Mouse (Mus musculus) small intestine, adult 10 weeks (tissue): ENCODE data around the gene Haghl. TPM values are rescaled to one million over a fixed set of nuclear protein-coding genes. Genes with fewer than 3 reads are reported as not detected.

Source experiments
- polyA plus RNA-seq: library from polyadenylated mRNA; stranded (reverse); fragments of 350-450 nt; fragmentation: Illumina TruSeq; extraction: RNeasy Lipid Tissue Mini Kit (QIAGEN cat#74804); gene quantifications from one replicate; pipeline ENCODE4 v1.2.3, GENCODE M21; 2014; ENCODE audit warnings: low replicate concordance

The Haghl gene
- not detected for polyA plus RNA-seq

GRCm38 (mm10) chr17:25785281-25785745, at the start of gene Haghl:
TSS of gene Haghl (minus strand) at chr17:25785673.

GRCm38 (mm10) chr17:25833291-25833663, 47.8 kb upstream of the Haghl start, which contains the start of gene Stub1:
TSS of gene Stub1 (minus strand) at chr17:25833404.

GRCm38 (mm10) chr17:25828712-25829557, 43.5 kb upstream of the Haghl start, which contains the start of gene Jmjd8:
TSS of gene Jmjd8 (plus strand) at chr17:25828867.

GRCm38 (mm10) chr17:25823452-25823851, 38.0 kb upstream of the Haghl start, which contains the start of gene Wdr24:
TSS of gene Wdr24 (plus strand) at chr17:25823627.

GRCm38 (mm10) chr17:25808789-25809605, 23.5 kb upstream of the Haghl start, which contains the start of gene Fbxl16:
TSS of gene Fbxl16 (plus strand) at chr17:25809085.

GRCm38 (mm10) chr17:25796951-25797369, 11.5 kb upstream of the Haghl start, which contains the start of gene Metrn:
TSS of gene Metrn (minus strand) at chr17:25797136.

GRCm38 (mm10) chr17:25795609-25796092, 10.2 kb upstream of the Haghl start, which contains the start of gene AC134908.4:
TSS of gene AC134908.4 (minus strand) at chr17:25795659.

GRCm38 (mm10) chr17:25792615-25793014, 7.1 kb upstream of the Haghl start, which contains the start of gene Fam173a:
TSS of gene Fam173a (minus strand) at chr17:25792901.

GRCm38 (mm10) chr17:25786280-25786679, 807 bp upstream of the Haghl start, which contains the start of gene Ccdc78:
TSS of gene Ccdc78 (plus strand) at chr17:25786580.

GRCm38 (mm10) chr17:25773549-25774120, 11.8 kb downstream of the Haghl start, which contains the start of gene Narfl:
TSS of gene Narfl (plus strand) at chr17:25773776.

GRCm38 (mm10) chr17:25754241-25754640, 31.2 kb downstream of the Haghl start, which contains the start of gene Msln:
TSS of gene Msln (minus strand) at chr17:25754378.

GRCm38 (mm10) chr17:25735745-25736144, 49.7 kb downstream of the Haghl start, which contains the start of gene Mslnl:
TSS of gene Mslnl (plus strand) at chr17:25736042.

Other genes with a start within 250 kb of the Haghl start
- not detected for gene Sox8, start 215.0 kb downstream of the Haghl start, polyA plus RNA-seq
- gene Lmf1, start 206.6 kb downstream of the Haghl start, polyA plus RNA-seq, result 0.15 TPM
- gene Gng13, start 68.5 kb downstream of the Haghl start, polyA plus RNA-seq, result not detected
- gene Chtf18, start 58.3 kb downstream of the Haghl start, polyA plus RNA-seq, result not detected
- not detected for gene Rpusd1, start 58.0 kb downstream of the Haghl start, polyA plus RNA-seq
- not detected for gene Mslnl, start 49.6 kb downstream of the Haghl start, polyA plus RNA-seq
- not detected for gene Msln, start 31.3 kb downstream of the Haghl start, polyA plus RNA-seq
- 0.67 TPM for gene Narfl, start 11.9 kb downstream of the Haghl start, polyA plus RNA-seq
- gene Ccdc78, start 907 bp upstream of the Haghl start, polyA plus RNA-seq, result not detected
- not detected for gene Fam173a, start 7.2 kb upstream of the Haghl start, polyA plus RNA-seq
- gene AC134908.4, start 10.0 kb upstream of the Haghl start, polyA plus RNA-seq, result not detected
- gene Metrn, start 11.5 kb upstream of the Haghl start, polyA plus RNA-seq, result not detected
- gene Fbxl16, start 23.4 kb upstream of the Haghl start, polyA plus RNA-seq, result 0.67 TPM
- gene Wdr24, start 38.0 kb upstream of the Haghl start, polyA plus RNA-seq, result 0.26 TPM
- 1.8 TPM for gene Jmjd8, start 43.2 kb upstream of the Haghl start, polyA plus RNA-seq
- 4.2 TPM for gene Stub1, start 47.7 kb upstream of the Haghl start, polyA plus RNA-seq
- gene Rhbdl1, start 51.6 kb upstream of the Haghl start, polyA plus RNA-seq, result not detected
- not detected for gene Gm20683, start 56.1 kb upstream of the Haghl start, polyA plus RNA-seq
- 13.3 TPM for gene Rhot2, start 59.2 kb upstream of the Haghl start, polyA plus RNA-seq
- 0.82 TPM for gene Wdr90, start 75.8 kb upstream of the Haghl start, polyA plus RNA-seq
- not detected for gene Mcrip2, start 83.1 kb upstream of the Haghl start, polyA plus RNA-seq
- 9.2 TPM for gene Mettl26, start 89.4 kb upstream of the Haghl start, polyA plus RNA-seq
- gene Wfikkn1, start 95.2 kb upstream of the Haghl start, polyA plus RNA-seq, result not detected
- 0.48 TPM for gene Rab40c, start 134.1 kb upstream of the Haghl start, polyA plus RNA-seq
- 23.5 TPM for gene Pigq, start 159.3 kb upstream of the Haghl start, polyA plus RNA-seq
- not detected for gene Nhlrc4, start 159.3 kb upstream of the Haghl start, polyA plus RNA-seq
- gene A930017K11Rik, start 166.9 kb upstream of the Haghl start, polyA plus RNA-seq, result not detected
- 1.8 TPM for gene Capn15, start 200.1 kb upstream of the Haghl start, polyA plus RNA-seq